Mouse (Mus musculus) heart, adult 18-20 months (tissue): ENCODE data around the gene Il9r. TPM values are rescaled to one million over a fixed set of nuclear protein-coding genes. Genes with fewer than 3 reads are reported as not detected.
"Not testable (repeated sequence)": the region's sequence is repeated elsewhere in the genome, so short reads cannot be mapped to it uniquely, and the experiment has no call there.

Experiments used
- DNase-seq, 2 experiments: peaks; one replicate each; pipeline ENCODE4 v3.0.0; 2021 to 2022; ENCODE audit warnings: mixed read lengths in 1 of 2
- total RNA-seq, 2 experiments: library from RNA; stranded (reverse); gene quantifications; 2 replicates each; pipeline ENCODE4 v1.2.3; 2021

Il9r gene
- total RNA-seq, 2 experiments from 2014 or later, result 0.07 to 0.46 TPM

- peak; percentile 93 for DNase-seq
Measured at GRCm38 (mm10) chr11:32226124-32226871, 26.2 kb upstream of the Il9r start, which contains the start of gene Mpg. TSS of gene Mpg (plus strand) at chr11:32226505.

GRCm38 (mm10) chr11:32225222-32226104, 25.4 kb upstream of the Il9r start:
- DNase-seq, result peak in 1 of 2 experiments; percentile 71

- peak; percentile 94 for DNase-seq
Measured at GRCm38 (mm10) chr11:32224468-32225139, 24.5 kb upstream of the Il9r start.

GRCm38 (mm10) chr11:32223297-32223967, 23.4 kb upstream of the Il9r start:
- no peak for DNase-seq

- DNase-seq, result peak; percentile 47 to 49
Measured at GRCm38 (mm10) chr11:32222570-32223194, 22.6 kb upstream of the Il9r start.

- DNase-seq, result peak; percentile 78 to 83
Measured at GRCm38 (mm10) chr11:32221951-32222409, 21.9 kb upstream of the Il9r start, which contains the start of gene Rhbdf1. TSS of gene Rhbdf1 (minus strand) at chr11:32222300.

- peak; percentile 83 to 86 for DNase-seq
Measured at GRCm38 (mm10) chr11:32221225-32221950, 21.3 kb upstream of the Il9r start.

- DNase-seq, result no peak
Measured at GRCm38 (mm10) chr11:32220607-32221224, 20.6 kb upstream of the Il9r start.

- no peak for DNase-seq
Measured at GRCm38 (mm10) chr11:32219287-32219686, 19.2 kb upstream of the Il9r start.

GRCm38 (mm10) chr11:32218501-32219050, 18.5 kb upstream of the Il9r start:
- peak; percentile 36 to 37 for DNase-seq

GRCm38 (mm10) chr11:32216851-32217250, 16.8 kb upstream of the Il9r start:
- DNase-seq, result peak; percentile 70 to 89

- no peak for DNase-seq
Measured at GRCm38 (mm10) chr11:32215372-32216162, 15.5 kb upstream of the Il9r start.

- DNase-seq, result no peak
Measured at GRCm38 (mm10) chr11:32210623-32211022, 10.5 kb upstream of the Il9r start.

- peak; percentile 97 to 98 for DNase-seq
Measured at GRCm38 (mm10) chr11:32205058-32205873, 5.2 kb upstream of the Il9r start, which contains the start of gene Snrnp25. TSS of gene Snrnp25 (plus strand) at chr11:32205415.

GRCm38 (mm10) chr11:32201922-32202685, 2.0 kb upstream of the Il9r start:
- no peak for DNase-seq

- DNase-seq, result not testable (repeated sequence)
Measured at GRCm38 (mm10) chr11:32200992-32201391, 913 bp upstream of the Il9r start.

- no peak for DNase-seq
Measured at GRCm38 (mm10) chr11:32199230-32199629, 849 bp downstream of the Il9r start.
